Mouse (Mus musculus) neural tube, embryonic 14.5 days (tissue): ENCODE data around the gene Hist1h3d. TPM values are rescaled to one million over a fixed set of nuclear protein-coding genes. Genes with fewer than 3 reads are reported as not detected.
"Not testable (repeated sequence)": the region's sequence is repeated elsewhere in the genome, so short reads cannot be mapped to it uniquely, and the experiment has no call there.

ENCODE experiments used
- ATAC-seq: fragments of 200-750 bp; cut with Nextera tagmentation; 2 replicates; pipeline ENCODE4 v1.8.0; 2017; ENCODE audit warnings: low read depth, mild to moderate bottlenecking, moderate TSS enrichment, moderate library complexity
- H3K27ac ChIP-seq: fragments of 300-500 bp; sonication (generic); 2 replicates; pipeline ENCODE4 v1.5.1; 2014; ENCODE audit warnings: low read depth, mild to moderate bottlenecking, control low read depth, low read length, moderate library complexity, mixed read lengths
- H3K27me3 ChIP-seq: fragments of 300-500 bp; sonication (generic); 2 replicates; pipeline ENCODE4 v1.6.1; 2014; ENCODE audit warnings: low read length; ENCODE audit not compliant: control insufficient read depth, insufficient read depth
- H3K36me3 ChIP-seq: fragments of 300-500 bp; sonication (generic); 2 replicates; pipeline ENCODE4 v1.6.1; 2014; ENCODE audit warnings: low read length, mixed read lengths; ENCODE audit not compliant: control insufficient read depth, insufficient read depth
- H3K4me1 ChIP-seq: fragments of 300-500 bp; sonication (generic); 2 replicates; pipeline ENCODE4 v1.6.1; 2014; ENCODE audit warnings: low read length; ENCODE audit not compliant: control insufficient read depth, insufficient read depth
- H3K4me2 ChIP-seq: fragments of 300-500 bp; sonication (generic); 2 replicates; pipeline ENCODE4 v1.6.1; 2014; ENCODE audit warnings: mild to moderate bottlenecking, low read depth, low read length, control low read depth
- H3K4me3 ChIP-seq: fragments of 300-500 bp; sonication (generic); 2 replicates; pipeline ENCODE4 v1.5.1; 2014; ENCODE audit warnings: low read depth, low read length, control low read depth, mixed read lengths
- H3K9ac ChIP-seq: fragments of 300-500 bp; sonication (generic); replicated peaks from 2 replicates; pipeline ENCODE4 v1.6.1; 2014; ENCODE audit warnings: low read depth, mild to moderate bottlenecking, control low read depth, low read length, mixed read lengths
- H3K9me3 ChIP-seq: fragments of 300-500 bp; sonication (generic); 2 replicates; pipeline ENCODE4 v1.6.1; 2016; ENCODE audit warnings: low read length; ENCODE audit not compliant: control insufficient read depth
- WGBS: fragments of 180-500 bp; shearing (Covaris S2); extraction: QIAGEN DNeasy Blood & Tissue Kit; methylation state at CpG from one replicate; pipeline ENCODE4 v1.1.7; 2014; 5-methylcytosine and 5-hydroxymethylcytosine counted together
- polyA plus RNA-seq: library from polyadenylated mRNA; unstranded; fragments of >200 nt; fragmentation: Nextera tagmentation; extraction: Ambion mirVana; gene quantifications from 2 replicates; pipeline ENCODE4 v1.2.1, GENCODE M21; 2014

The Hist1h3d gene
- polyA plus RNA-seq, 1 experiment from 2014 or later = 0.50 TPM

GRCm38 (mm10) chr13:23577835-23578234 lies 2.3 kb downstream of the Hist1h3d start:
- ATAC-seq = no peak
- WGBS = 95% methylated on average over 1 of the region's 1 CpGs
- Histone ChIP-seq H3K27ac (no peak overlapping the region), H3K4me2 (no peak overlapping the region), H3K27me3 (no peaks in the 10 kb centered on the region), H3K9ac (no peak overlapping the region), H3K4me1 (peaks cover 31% of the 10 kb centered on the region), H3K9me3 (no peaks in the 10 kb centered on the region), H3K4me3 (no peak overlapping the region), H3K36me3 (no peaks in the 10 kb centered on the region)

GRCm38 (mm10) chr13:23581408-23582218 lies 6.0 kb downstream of the Hist1h3d start, which contains the start of gene Hist1h4d:
Gene Hist1h4d (plus strand): TSS chr13:23581598.
- H3K4me2 ChIP-seq = peak within 1 kb of the TSS; percentile 92
- H3K9me3 ChIP-seq = no peaks in the 10 kb centered on the region
- H3K36me3 ChIP-seq = no peaks in the 10 kb centered on the region
- no peaks in the 10 kb centered on the region for H3K27me3 ChIP-seq
- peak within 1 kb of the TSS; percentile 43 for H3K4me3 ChIP-seq
- peak; percentile 92 for ATAC-seq
- H3K4me1 ChIP-seq = peaks cover 26% of the 10 kb centered on the region
- H3K27ac ChIP-seq = peak within 1 kb of the TSS; percentile 41
- H3K9ac ChIP-seq = peak within 1 kb of the TSS; percentile 52
- under 1% methylated on average over 43 of the region's 43 CpGs for WGBS

- H3K27ac ChIP-seq = peak overlapping the region; percentile 41
- H3K4me2 ChIP-seq = peak overlapping the region; percentile 92
- 5% methylated on average over 6 of the region's 6 CpGs for WGBS
- peaks cover 23% of the 10 kb centered on the region for H3K4me1 ChIP-seq
- ATAC-seq = no peak
- H3K36me3 ChIP-seq = no peaks in the 10 kb centered on the region
- H3K4me3 ChIP-seq = peak overlapping the region; percentile 43
- H3K9me3 ChIP-seq = no peaks in the 10 kb centered on the region
- H3K27me3 ChIP-seq = no peaks in the 10 kb centered on the region
- peak overlapping the region; percentile 52 for H3K9ac ChIP-seq
These were observed 6.9 kb downstream of the Hist1h3d start for GRCm38 (mm10) chr13:23582219-23583056.

GRCm38 (mm10) chr13:23583387-23584068 lies 8.0 kb downstream of the Hist1h3d start:
- Histone ChIP-seq H3K4me1 (peaks cover 23% of the 10 kb centered on the region), H3K9me3 (no peaks in the 10 kb centered on the region), H3K27me3 (no peaks in the 10 kb centered on the region), H3K27ac (no peak overlapping the region), H3K4me3 (no peak overlapping the region), H3K36me3 (no peaks in the 10 kb centered on the region), H3K4me2 (no peak overlapping the region), H3K9ac (no peak overlapping the region)
- ATAC-seq = no peak

GRCm38 (mm10) chr13:23584331-23584730 lies 8.8 kb downstream of the Hist1h3d start:
- Histone ChIP-seq H3K9me3 (no peaks in the 10 kb centered on the region), H3K4me2 (peak overlapping the region; percentile 92), H3K4me3 (peak overlapping the region; percentile 46), H3K27me3 (no peaks in the 10 kb centered on the region), H3K4me1 (peaks cover 23% of the 10 kb centered on the region), H3K36me3 (no peaks in the 10 kb centered on the region), H3K27ac (peak overlapping the region; percentile 92; the same call in 1 of the 2 replicates), H3K9ac (peak overlapping the region; percentile 72; the same call in 1 of the 2 replicates)
- no peak for ATAC-seq

GRCm38 (mm10) chr13:23585029-23585441 lies 9.5 kb downstream of the Hist1h3d start:
- Histone ChIP-seq H3K27me3 (no peaks in the 10 kb centered on the region), H3K36me3 (no peaks in the 10 kb centered on the region), H3K4me3 (peak overlapping the region; percentile 46), H3K4me2 (peak overlapping the region; percentile 92), H3K4me1 (peaks cover 23% of the 10 kb centered on the region), H3K27ac (peak overlapping the region; percentile 92), H3K9ac (peak overlapping the region; percentile 72), H3K9me3 (no peaks in the 10 kb centered on the region)
- under 1% methylated on average over 21 of the region's 21 CpGs for WGBS
- no peak for ATAC-seq

- Histone ChIP-seq H3K4me3 (peak overlapping the region; percentile 46), H3K4me2 (peak overlapping the region; percentile 92), H3K27ac (peak overlapping the region; percentile 92), H3K4me1 (peaks cover 23% of the 10 kb centered on the region), H3K9ac (peak overlapping the region; percentile 72)
- WGBS = 0% methylated on average over 19 of the region's 36 CpGs
- H3K9me3 ChIP-seq, H3K36me3 ChIP-seq, H3K27me3 ChIP-seq: not testable (repeated sequence)
- ATAC-seq = peak; percentile 89
These were observed 10.0 kb downstream of the Hist1h3d start for GRCm38 (mm10) chr13:23585442-23586098.

GRCm38 (mm10) chr13:23586099-23586939 lies 10.8 kb downstream of the Hist1h3d start:
- H3K9ac ChIP-seq = 0 out of 2 replicates have a peak overlapping the region, but pooled peaks have one; percentile 28
- peak overlapping the region; percentile 62 for H3K4me2 ChIP-seq
- H3K9me3 ChIP-seq = no peaks in the 10 kb centered on the region
- peak overlapping the region; percentile 46 for H3K4me3 ChIP-seq
- under 1% methylated on average over 22 of the region's 22 CpGs for WGBS
- H3K4me1 ChIP-seq = peaks cover 23% of the 10 kb centered on the region
- peak overlapping the region; percentile 55 for H3K27ac ChIP-seq
- no peaks in the 10 kb centered on the region for H3K36me3 ChIP-seq
- no peaks in the 10 kb centered on the region for H3K27me3 ChIP-seq
- no peak for ATAC-seq
